Mouse (Mus musculus) embryonic facial prominence, embryonic 14.5 days (tissue): ENCODE measurements around the gene Hist1h4c. TPM values are rescaled to one million over a fixed set of nuclear protein-coding genes. Genes with fewer than 3 reads are reported as not detected.
A peak's percentile ranks its signal among the peaks of the same experiment; 100 is the strongest.

Source experiments
- ATAC-seq: fragments of 200-750 bp; cut with Nextera tagmentation; 2 replicates; pipeline ENCODE4 v1.8.0; 2017; ENCODE audit warnings: low read depth, moderate number of reproducible peaks, moderate TSS enrichment
- DNase-seq: peaks from one replicate; pipeline ENCODE4 v3.0.0-alpha.2; 2015; ENCODE audit warnings: low spot score
- H3K27ac ChIP-seq: fragments of 300-500 bp; sonication (generic); replicated peaks from 2 replicates; pipeline ENCODE4 v1.5.1; 2014; ENCODE audit warnings: low read depth, mild to moderate bottlenecking, low read length, moderate library complexity
- H3K27me3 ChIP-seq: fragments of 300-500 bp; sonication (generic); replicated peaks from 2 replicates; pipeline ENCODE4 v1.6.1; 2014; ENCODE audit warnings: low read length; ENCODE audit not compliant: control insufficient read depth, insufficient read depth
- H3K36me3 ChIP-seq: fragments of 300-500 bp; sonication (generic); 2 replicates; pipeline ENCODE4 v1.6.1; 2014; ENCODE audit warnings: low read length, mixed read lengths; ENCODE audit not compliant: control insufficient read depth, insufficient read depth
- H3K4me1 ChIP-seq: fragments of 300-500 bp; sonication (generic); 2 replicates; pipeline ENCODE4 v1.6.1; 2014; ENCODE audit warnings: antibody characterized with exemption, low read length; ENCODE audit not compliant: control insufficient read depth, insufficient read depth
- H3K4me2 ChIP-seq: fragments of 300-500 bp; sonication (generic); 2 replicates; pipeline ENCODE4 v1.6.1; 2014; ENCODE audit warnings: low read depth, mild to moderate bottlenecking, low read length, moderate library complexity, mixed read lengths
- H3K4me3 ChIP-seq: fragments of 300-500 bp; sonication (generic); 2 replicates; pipeline ENCODE4 v1.5.1; 2014; ENCODE audit warnings: low read depth, mild to moderate bottlenecking, low read length
- H3K9ac ChIP-seq: fragments of 300-500 bp; sonication (generic); 2 replicates; pipeline ENCODE4 v1.6.1; 2014; ENCODE audit warnings: low read depth, mild to moderate bottlenecking, low read length, moderate library complexity, mixed read lengths
- H3K9me3 ChIP-seq: fragments of 300-500 bp; sonication (generic); 2 replicates; pipeline ENCODE4 v1.6.1; 2016; ENCODE audit warnings: low read length; ENCODE audit not compliant: control insufficient read depth
- WGBS: fragments of 180-500 bp; shearing (Covaris S2); extraction: QIAGEN DNeasy Blood & Tissue Kit; methylation state at CpG from one replicate; pipeline ENCODE4 v1.1.7; 2014; 5-methylcytosine and 5-hydroxymethylcytosine counted together
- polyA plus RNA-seq: library from polyadenylated mRNA; unstranded; fragments of >200 nt; fragmentation: Nextera tagmentation; extraction: Ambion mirVana; gene quantifications from 2 replicates; pipeline ENCODE4 v1.2.1, GENCODE M21; 2014

Hist1h4c gene
- polyA plus RNA-seq, 1 experiment from 2014 or later: 5.8 TPM

DNA sequence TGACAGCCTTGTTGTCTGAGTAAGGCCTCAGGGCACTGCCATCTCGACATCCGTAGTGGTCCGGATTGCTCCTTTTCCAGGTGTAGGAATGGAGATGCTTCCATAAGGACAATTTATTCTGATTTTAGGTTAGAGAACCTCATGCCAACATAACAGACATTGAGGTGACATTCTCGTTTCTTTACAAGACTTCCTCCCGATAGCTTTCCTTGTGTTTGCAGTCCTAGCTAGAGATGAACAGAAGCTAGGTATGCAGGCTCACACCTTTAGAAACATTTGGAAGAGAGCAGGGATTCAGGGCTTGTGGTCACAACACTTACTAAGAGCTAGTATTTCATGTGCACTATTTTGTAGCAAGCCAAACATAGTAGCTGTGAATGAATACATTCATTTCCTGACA is 45.0 kb upstream of the Hist1h4c start:
- no peaks in the 10 kb centered on the region for H3K27me3 ChIP-seq
- H3K4me1 ChIP-seq: peaks cover 18% of the 10 kb centered on the region
- ATAC-seq (no peak), DNase-seq (no peak)
- no peak overlapping the region for H3K4me3 ChIP-seq
- H3K27ac ChIP-seq: no peak overlapping the region
- H3K36me3 ChIP-seq: no peaks in the 10 kb centered on the region
- 73% methylated on average over 5 of the region's 5 CpGs for WGBS
- no peak overlapping the region for H3K9ac ChIP-seq
- H3K4me2 ChIP-seq: no peak overlapping the region
- H3K9me3 ChIP-seq: no peaks in the 10 kb centered on the region

GRCm38 (mm10) chr13:23742007-23742406 is 43.8 kb upstream of the Hist1h4c start:
- peaks cover 18% of the 10 kb centered on the region; the same call in 1 of the 2 replicates for H3K4me1 ChIP-seq
- H3K9me3 ChIP-seq: no peaks in the 10 kb centered on the region
- ATAC-seq (no peak), DNase-seq (no peak)
- no peak overlapping the region for H3K9ac ChIP-seq
- no peaks in the 10 kb centered on the region for H3K36me3 ChIP-seq
- no peak overlapping the region for H3K4me3 ChIP-seq
- H3K4me2 ChIP-seq: no peak overlapping the region
- H3K27ac ChIP-seq: no peak overlapping the region
- H3K27me3 ChIP-seq: no peaks in the 10 kb centered on the region

DNA sequence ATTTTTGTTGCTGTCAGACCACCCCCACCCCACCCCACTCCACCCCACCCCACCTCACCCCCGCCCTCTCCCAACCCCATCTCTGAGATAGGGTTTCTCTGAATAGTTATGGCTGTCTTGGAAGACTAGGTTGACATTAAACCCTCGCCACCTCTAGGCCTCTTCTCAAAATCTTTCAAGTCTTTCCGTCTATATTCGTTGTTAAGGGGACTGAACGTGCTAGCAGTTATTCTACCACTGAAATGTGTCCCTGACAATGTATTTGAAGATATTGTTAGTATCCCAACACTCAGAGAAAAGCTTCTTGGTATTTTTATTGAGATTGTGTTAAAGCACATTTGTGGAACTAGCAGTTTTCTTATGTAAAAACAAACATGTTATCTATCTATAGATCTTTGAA is 42.7 kb upstream of the Hist1h4c start:
- no peak for ATAC-seq
- 55% methylated on average over 5 of the region's 5 CpGs for WGBS

DNA sequence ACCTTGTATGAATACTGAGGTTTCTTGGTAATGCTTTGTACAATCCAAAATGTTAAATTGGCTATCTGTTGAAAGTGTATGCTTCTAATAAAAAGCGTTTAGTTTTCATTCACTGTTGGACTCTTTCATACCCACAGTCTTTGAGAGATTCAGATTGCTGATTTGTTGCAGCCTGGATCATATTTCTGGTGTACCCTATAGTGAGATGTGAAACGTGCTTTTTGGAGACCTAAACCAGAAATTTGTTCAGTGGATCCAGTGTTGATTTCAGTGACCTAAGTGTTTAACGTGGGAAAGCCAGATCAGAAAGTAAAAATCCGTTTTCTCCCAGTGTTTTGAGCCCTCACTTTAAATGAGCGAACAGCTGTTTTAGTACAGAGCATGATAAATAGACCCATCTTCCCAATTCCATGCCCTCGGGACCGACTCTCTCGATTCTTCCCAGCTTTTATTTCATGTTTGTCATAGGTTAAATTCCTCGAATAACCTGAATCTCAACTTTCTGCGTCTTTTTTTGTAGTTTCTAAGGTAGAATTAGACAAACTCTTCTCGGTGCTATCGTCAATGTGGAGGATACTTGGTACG is 42.1 kb upstream of the Hist1h4c start:
- Histone ChIP-seq H3K4me2 (peak overlapping the region; percentile 63), H3K4me1 (peaks cover 18% of the 10 kb centered on the region; the same call in 1 of the 2 replicates), H3K4me3 (peak overlapping the region; percentile 49), H3K27ac (peak overlapping the region; percentile 95), H3K9me3 (no peaks in the 10 kb centered on the region), H3K36me3 (no peaks in the 10 kb centered on the region), H3K9ac (peak overlapping the region; percentile 75), H3K27me3 (no peaks in the 10 kb centered on the region)
- 21% methylated on average over 13 of the region's 13 CpGs for WGBS
- DNase-seq (peak; percentile 24), ATAC-seq (no peak)

More for the DNA sequence above, 42.7 kb upstream of the Hist1h4c start:
- peak overlapping the region; percentile 49 for H3K4me3 ChIP-seq
- peak overlapping the region; percentile 75 for H3K9ac ChIP-seq
- H3K36me3 ChIP-seq: no peaks in the 10 kb centered on the region
- no peak for DNase-seq
- H3K9me3 ChIP-seq: no peaks in the 10 kb centered on the region
- H3K4me2 ChIP-seq: peak overlapping the region; percentile 63
- H3K4me1 ChIP-seq: peaks cover 18% of the 10 kb centered on the region; the same call in 1 of the 2 replicates
- H3K27me3 ChIP-seq: no peaks in the 10 kb centered on the region
- peak overlapping the region; percentile 95 for H3K27ac ChIP-seq

DNA sequence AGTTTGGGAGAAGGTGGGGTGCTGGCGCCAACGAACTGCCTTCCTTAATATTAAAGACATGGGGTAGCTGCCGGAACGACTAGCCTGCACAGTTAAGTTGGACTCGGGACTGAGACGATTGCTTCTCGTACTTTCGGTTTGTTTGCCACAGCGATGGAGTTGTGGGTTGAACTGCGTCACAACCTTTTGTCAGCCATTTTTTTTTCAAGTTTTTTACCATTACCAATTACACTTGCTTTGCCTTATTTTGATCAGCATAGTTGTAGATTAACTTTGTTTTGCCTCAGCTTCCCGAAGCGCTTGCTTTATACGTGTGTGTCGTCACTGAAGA is 41.6 kb upstream of the Hist1h4c start:
- DNase-seq (no peak), ATAC-seq (peak; percentile 23; the same call in 1 of the 2 replicates)
- Histone ChIP-seq H3K9me3 (no peaks in the 10 kb centered on the region), H3K27me3 (no peaks in the 10 kb centered on the region), H3K27ac (peak overlapping the region; percentile 95), H3K4me1 (peaks cover 18% of the 10 kb centered on the region; the same call in 1 of the 2 replicates), H3K9ac (peak overlapping the region; percentile 75), H3K36me3 (no peaks in the 10 kb centered on the region), H3K4me2 (peak overlapping the region; percentile 63), H3K4me3 (peak overlapping the region; percentile 49)
- WGBS: under 1% methylated on average over 14 of the region's 14 CpGs

DNA sequence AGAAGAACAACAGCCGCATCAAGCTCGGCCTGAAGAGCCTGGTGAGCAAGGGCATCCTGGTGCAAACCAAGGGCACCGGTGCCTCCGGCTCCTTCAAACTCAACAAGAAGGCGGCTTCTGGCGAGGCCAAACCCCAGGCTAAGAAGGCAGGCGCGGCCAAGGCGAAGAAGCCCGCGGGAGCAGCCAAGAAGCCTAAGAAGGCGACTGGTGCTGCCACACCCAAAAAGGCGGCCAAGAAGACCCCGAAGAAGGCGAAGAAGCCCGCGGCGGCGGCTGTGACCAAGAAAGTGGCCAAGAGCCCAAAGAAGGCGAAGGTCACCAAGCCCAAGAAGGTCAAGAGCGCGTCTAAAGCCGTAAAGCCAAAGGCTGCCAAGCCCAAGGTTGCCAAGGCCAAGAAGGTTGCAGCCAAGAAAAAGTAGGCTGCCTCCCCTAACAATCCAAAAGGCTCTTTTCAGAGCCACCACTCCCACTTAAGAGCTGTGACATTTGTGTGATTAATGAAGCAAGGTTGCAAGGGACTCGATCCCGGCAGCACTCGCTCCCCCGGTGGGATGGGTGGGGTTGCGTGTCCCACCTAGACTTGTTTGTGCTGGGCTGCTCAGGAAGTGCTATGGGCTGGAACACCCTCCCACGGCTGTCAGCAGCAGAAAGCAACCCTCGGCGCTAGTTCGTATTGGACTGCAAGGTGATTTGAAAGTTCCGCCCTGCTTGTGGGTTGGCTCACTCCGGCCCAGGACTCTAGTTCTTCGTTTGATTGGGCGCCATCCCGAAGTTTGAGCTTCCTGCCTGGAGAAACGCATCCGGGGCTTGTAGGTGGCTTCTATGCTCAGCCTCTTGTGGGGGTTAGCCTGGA is 41.0 kb upstream of the Hist1h4c start:
- Histone ChIP-seq H3K9ac (peak overlapping the region; percentile 75), H3K9me3 (no peaks in the 10 kb centered on the region), H3K27me3 (no peaks in the 10 kb centered on the region), H3K4me2 (peak overlapping the region; percentile 63), H3K4me1 (peaks cover 14% of the 10 kb centered on the region; the same call in 1 of the 2 replicates), H3K36me3 (no peaks in the 10 kb centered on the region), H3K4me3 (peak overlapping the region; percentile 49), H3K27ac (peak overlapping the region; percentile 95)
- ATAC-seq (peak; percentile 92), DNase-seq (peak; percentile 99)
- WGBS: 1% methylated on average over 39 of the region's 39 CpGs

DNA sequence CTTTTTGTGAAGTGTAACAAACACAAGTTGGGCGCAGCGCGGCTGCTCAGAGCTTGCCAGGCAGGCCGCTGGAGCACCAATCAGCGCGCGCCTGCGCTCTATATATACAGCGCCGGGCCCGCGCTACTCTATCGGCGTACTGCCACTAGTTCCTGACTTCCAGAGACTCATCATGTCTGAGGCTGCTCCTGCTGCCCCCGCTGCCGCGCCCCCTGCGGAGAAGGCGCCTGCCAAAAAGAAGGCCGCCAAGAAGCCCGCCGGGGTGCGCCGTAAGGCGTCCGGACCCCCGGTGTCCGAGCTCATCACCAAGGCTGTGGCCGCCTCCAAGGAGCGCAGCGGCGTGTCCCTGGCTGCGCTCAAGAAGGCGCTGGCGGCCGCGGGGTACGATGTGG is 40.4 kb upstream of the Hist1h4c start, which contains the start of gene Hist1h1c:
Hist1h1c (plus strand) TSS at position 132 of the 392 bp plus-strand sequence.
- no peaks in the 10 kb centered on the region for H3K27me3 ChIP-seq
- no peaks in the 10 kb centered on the region for H3K36me3 ChIP-seq
- 0% methylated on average over 16 of the region's 38 CpGs for WGBS
- peak within 1 kb of the TSS; percentile 75 for H3K9ac ChIP-seq
- ATAC-seq (peak; percentile 92), DNase-seq (peak; percentile 97)
- H3K4me2 ChIP-seq: peak within 1 kb of the TSS; percentile 63
- H3K27ac ChIP-seq: peak within 1 kb of the TSS; percentile 95
- H3K9me3 ChIP-seq: no peaks in the 10 kb centered on the region
- H3K4me3 ChIP-seq: peak within 1 kb of the TSS; percentile 49
- H3K4me1 ChIP-seq: peaks cover 14% of the 10 kb centered on the region; the same call in 1 of the 2 replicates

GRCm38 (mm10) chr13:23738041-23738440 is 39.8 kb upstream of the Hist1h4c start:
- no peak for ATAC-seq
- H3K4me2 ChIP-seq: peak overlapping the region; percentile 63
- H3K27ac ChIP-seq: peak overlapping the region; percentile 95
- peak overlapping the region; percentile 75 for H3K9ac ChIP-seq
- H3K27me3 ChIP-seq: no peaks in the 10 kb centered on the region
- WGBS: 23% methylated on average over 4 of the region's 4 CpGs
- H3K9me3 ChIP-seq: no peaks in the 10 kb centered on the region
- no peak for DNase-seq
- H3K4me3 ChIP-seq: peak overlapping the region; percentile 49
- H3K36me3 ChIP-seq: no peaks in the 10 kb centered on the region
- H3K4me1 ChIP-seq: peaks cover 14% of the 10 kb centered on the region; the same call in 1 of the 2 replicates
